Mouse (Mus musculus) brain, embryonic 14.5 days (tissue): ENCODE results near the gene Wnt10b.

ENCODE experiments used
- CTCF ChIP-seq: fragments of 200-500 bp; IDR thresholded peaks from 2 replicates; pipeline ENCODE4 v1.5.1; 2012; ENCODE audit warnings: inconsistent platforms, mild to moderate bottlenecking, moderate library complexity, borderline replicate concordance; ENCODE audit not compliant: insufficient read depth, insufficient read length; ENCODE audit errors: extremely low read depth
- POLR2A ChIP-seq: fragments of 200-500 bp; IDR thresholded peaks from 2 replicates; pipeline ENCODE4 v1.6.1; 2012; ENCODE audit warnings: mild to moderate bottlenecking, inconsistent platforms, borderline replicate concordance; ENCODE audit not compliant: poor library complexity, insufficient read depth, insufficient read length, severe bottlenecking; ENCODE audit errors: extremely low read depth

- TF ChIP-seq CTCF, result no peak
- TF ChIP-seq POLR2A, result no peak
Measured at GRCm38 (mm10) chr15:98762201-98762621, 15.7 kb downstream of the Wnt10b start.
